Mouse (Mus musculus) liver, embryonic 14.5 days (tissue): Measurements from ENCODE around the gene Slc17a5. TPM values are rescaled to one million over a fixed set of nuclear protein-coding genes. Genes with fewer than 3 reads are reported as not detected.

Experiments used
- ATAC-seq: fragments of 200-750 bp; cut with Nextera tagmentation; 2 replicates; pipeline ENCODE4 v1.8.0; 2017; ENCODE audit warnings: moderate number of reproducible peaks, mild to moderate bottlenecking, moderate library complexity; ENCODE audit not compliant: insufficient read depth
- DNase-seq, 3 experiments: peaks; one replicate each; pipeline ENCODE4 v3.0.0-alpha.2; 2012 to 2013; ENCODE audit warnings: low read depth in 3 of 3, low spot score in 3 of 3
- H3K27ac ChIP-seq: fragments of 300-500 bp; sonication (generic); 2 replicates; pipeline ENCODE4 v1.5.1; 2014; ENCODE audit warnings: moderate library complexity, mild to moderate bottlenecking, control low read depth, inconsistent platforms
- H3K27me3 ChIP-seq: fragments of 300-500 bp; sonication (generic); 2 replicates; pipeline ENCODE4 v1.6.1; 2014; ENCODE audit warnings: mild to moderate bottlenecking, low read length, moderate library complexity; ENCODE audit not compliant: control insufficient read depth, insufficient read depth
- H3K36me3 ChIP-seq: fragments of 300-500 bp; sonication (generic); replicated peaks from 2 replicates; pipeline ENCODE4 v1.6.1; 2014; ENCODE audit warnings: low read depth; ENCODE audit not compliant: control insufficient read depth, insufficient read depth
- H3K4me1 ChIP-seq, 2 experiments: fragments of 200-500 bp in 1 of 2; fragments of 300-500 bp in 1 of 2; sonication (generic) in 1 of 2; replicated peaks; 2 replicates each; pipeline ENCODE4 v1.6.1; 2012 to 2014; ENCODE audit warnings: antibody characterized with exemption in 1 of 2, inconsistent platforms in 1 of 2, low read length in 1 of 2; ENCODE audit not compliant: control insufficient read depth in 2 of 2, insufficient read depth in 2 of 2
- H3K4me2 ChIP-seq: fragments of 300-500 bp; sonication (generic); 2 replicates; pipeline ENCODE4 v1.6.1; 2014; ENCODE audit warnings: low read depth, mild to moderate bottlenecking, control low read depth, moderate library complexity
- H3K4me3 ChIP-seq, 2 experiments: fragments of 200-500 bp in 1 of 2; fragments of 300-500 bp in 1 of 2; sonication (generic) in 1 of 2; 2 replicates each; pipeline ENCODE4 v1.5.1; 2012 to 2014; ENCODE audit warnings: low read depth in 2 of 2, low read length in 2 of 2, mild to moderate bottlenecking in 2 of 2, control low read depth in 1 of 2, inconsistent platforms in 1 of 2, moderate library complexity in 1 of 2; ENCODE audit not compliant: insufficient read depth in 1 of 2
- H3K9ac ChIP-seq: fragments of 300-500 bp; sonication (generic); replicated peaks from 2 replicates; pipeline ENCODE4 v1.6.1; 2014; ENCODE audit warnings: mild to moderate bottlenecking, control low read depth, moderate library complexity
- H3K9me3 ChIP-seq: fragments of 300-500 bp; sonication (generic); 2 replicates; pipeline ENCODE4 v1.6.1; 2016; ENCODE audit warnings: low read length, mixed read lengths; ENCODE audit not compliant: control insufficient read depth
- CTCF ChIP-seq: IDR thresholded peaks from 2 replicates; pipeline ENCODE4 v1.5.1; 2016; ENCODE audit warnings: antibody characterized with exemption, low read depth, control low read depth
- EP300 ChIP-seq: IDR thresholded peaks from 2 replicates; pipeline ENCODE4 v1.6.1; 2016; ENCODE audit warnings: antibody characterized with exemption, low read depth
- WGBS: fragments of 180-500 bp; shearing (Covaris S2); extraction: QIAGEN DNeasy Blood & Tissue Kit; methylation state at CpG from one replicate; pipeline ENCODE4 v1.1.7; 2014; ENCODE audit not compliant: insufficient replicate concordance; 5-methylcytosine and 5-hydroxymethylcytosine counted together
- polyA plus RNA-seq, 2 experiments: library from polyadenylated mRNA; depleted of rRNA in 1 of 2; stranded (reverse) in 1 of 2; unstranded in 1 of 2; fragments of >200 nt; fragmentation: Nextera tagmentation in 1 of 2; extraction: Ambion mirVana in 1 of 2; gene quantifications; 2 replicates each; pipeline versions ENCODE4 v1.2.1 to v1.2.3; 2012 to 2014

Gene Slc17a5
- polyA plus RNA-seq, 2 experiments, result 2.4 to 3.8 TPM

DNA sequence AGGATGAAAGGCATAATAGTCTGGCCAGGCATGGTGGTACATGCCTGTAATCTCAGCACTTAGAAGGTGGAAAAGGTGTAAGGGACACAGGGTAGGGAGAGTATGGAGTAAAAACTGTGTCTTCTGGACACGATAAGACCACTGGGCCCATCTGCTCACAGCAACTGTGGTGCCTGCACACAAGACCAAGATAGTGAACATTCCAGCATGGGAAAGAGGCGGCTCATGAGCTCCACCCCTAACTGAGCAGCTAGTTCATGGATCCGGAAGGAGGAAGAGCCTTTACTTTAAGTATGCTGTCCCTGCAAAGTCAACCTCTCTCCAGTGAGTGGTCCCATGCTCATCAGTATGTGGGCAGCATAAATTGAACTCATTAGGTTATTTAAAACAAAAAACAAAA lies 83.2 kb downstream of the Slc17a5 start:
- no peak for TF ChIP-seq EP300
- TF ChIP-seq CTCF, result no peak
- H3K27ac ChIP-seq, result no peak overlapping the region

DNA sequence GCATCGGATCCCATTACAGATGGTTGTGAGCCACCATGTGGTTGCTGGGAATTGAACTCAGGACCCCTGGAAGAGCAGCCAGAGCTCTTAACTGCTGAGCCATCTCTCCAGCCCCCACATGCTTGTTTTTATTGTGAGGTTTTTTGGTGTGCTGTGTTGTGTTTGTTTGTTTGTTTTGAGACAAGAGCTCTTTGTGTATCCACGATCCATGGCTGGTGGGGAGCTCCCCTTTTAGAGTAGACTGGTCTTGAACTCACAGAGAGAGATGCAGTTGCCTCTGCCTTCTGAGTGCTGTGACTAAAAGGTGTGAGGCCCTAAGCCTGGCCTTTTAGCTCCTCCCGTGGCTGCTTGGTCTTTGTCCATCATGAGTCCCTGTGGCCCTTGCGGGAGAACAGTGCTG lies 83.7 kb downstream of the Slc17a5 start:
- no peak for ATAC-seq
- Histone ChIP-seq H3K4me2 (no peak overlapping the region), H3K9ac (no peak overlapping the region), H3K27me3 (no peaks in the 10 kb centered on the region), H3K27ac (no peak overlapping the region), H3K36me3 (no peaks in the 10 kb centered on the region), H3K9me3 (no peaks in the 10 kb centered on the region), H3K4me1 (peaks cover 10 to 17% of the 10 kb centered on the region in 2 experiments), H3K4me3 (no peak overlapping the region)
- 55% methylated on average over 4 of the region's 4 CpGs for WGBS
- TF ChIP-seq CTCF (no peak), EP300 (no peak)
- no peak for DNase-seq

More for the DNA sequence above, 83.2 kb downstream of the Slc17a5 start:
- H3K9ac ChIP-seq, result no peak overlapping the region
- no peaks in the 10 kb centered on the region for H3K36me3 ChIP-seq
- 56% methylated on average over 3 of the region's 3 CpGs for WGBS
- no peak for ATAC-seq
- no peak overlapping the region for H3K4me2 ChIP-seq
- H3K4me3 ChIP-seq, result no peak overlapping the region
- H3K4me1 ChIP-seq, result peaks cover 10 to 17% of the 10 kb centered on the region in 2 experiments
- H3K9me3 ChIP-seq, result no peaks in the 10 kb centered on the region
- no peak for DNase-seq
- no peaks in the 10 kb centered on the region for H3K27me3 ChIP-seq

GRCm38 (mm10) chr9:78503223-78504079 lies 84.4 kb downstream of the Slc17a5 start:
- H3K4me1 ChIP-seq, result peaks cover 10 to 17% of the 10 kb centered on the region in 2 experiments
- DNase-seq (no peak), ATAC-seq (no peak)
- H3K4me3 ChIP-seq, result no peak overlapping the region
- no peaks in the 10 kb centered on the region for H3K27me3 ChIP-seq
- 31% methylated on average over 6 of the region's 6 CpGs for WGBS
- H3K27ac ChIP-seq, result no peak overlapping the region
- no peak overlapping the region for H3K4me2 ChIP-seq
- no peaks in the 10 kb centered on the region for H3K9me3 ChIP-seq
- TF ChIP-seq CTCF, result no peak
- TF ChIP-seq EP300, result no peak
- H3K9ac ChIP-seq, result no peak overlapping the region
- no peaks in the 10 kb centered on the region for H3K36me3 ChIP-seq

DNA sequence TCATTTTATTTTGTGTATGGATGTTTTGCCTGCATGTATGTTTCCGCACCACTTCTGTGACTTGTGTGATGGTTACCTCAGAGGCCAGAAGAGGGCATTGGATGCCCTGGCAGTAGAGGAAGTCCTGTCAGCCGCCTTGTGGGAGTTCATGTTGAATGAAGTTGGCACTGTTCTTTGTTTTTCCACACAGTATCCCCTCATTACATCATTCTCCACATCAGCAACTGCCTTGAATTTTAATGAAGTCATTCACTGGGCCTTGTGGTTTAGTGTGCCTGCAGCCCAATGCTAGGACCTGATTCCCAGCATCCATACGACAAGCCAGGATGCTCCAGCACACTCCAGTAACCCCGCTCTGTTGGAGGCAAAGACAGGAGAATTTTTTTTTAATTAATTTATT lies 86.6 kb downstream of the Slc17a5 start:
- WGBS, result 77% methylated on average over 4 of the region's 4 CpGs
- no peak for ATAC-seq

DNA sequence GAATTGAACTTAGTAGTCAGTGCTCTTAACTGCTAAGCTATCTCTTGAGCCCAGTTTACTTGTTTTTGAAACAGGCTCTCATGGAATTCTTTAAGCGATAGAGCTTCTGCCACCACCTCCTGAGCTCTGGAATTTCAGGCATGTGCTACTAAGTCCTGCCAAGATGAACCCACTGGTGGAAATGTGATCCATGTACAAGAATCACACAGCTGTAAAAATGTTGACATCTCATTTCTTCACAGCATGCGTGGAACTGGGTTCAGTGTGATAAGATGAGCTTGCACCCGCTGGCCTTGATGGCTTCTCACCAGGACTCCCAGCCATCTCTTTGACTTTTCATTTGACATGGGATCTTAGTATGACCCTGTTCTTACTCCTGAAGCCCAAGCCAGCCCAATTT lies 87.5 kb downstream of the Slc17a5 start:
- Histone ChIP-seq H3K9me3 (no peaks in the 10 kb centered on the region), H3K9ac (no peak overlapping the region), H3K4me2 (no peak overlapping the region), H3K27ac (no peak overlapping the region), H3K4me1 (peaks cover 0 to 6% of the 10 kb centered on the region in 2 experiments; a peak in 1 of 4 replicates), H3K27me3 (no peaks in the 10 kb centered on the region), H3K36me3 (no peaks in the 10 kb centered on the region), H3K4me3 (no peak overlapping the region)
- TF ChIP-seq CTCF, result no peak
- no peak for TF ChIP-seq EP300
- ATAC-seq (no peak), DNase-seq (no peak)
- WGBS, result 56% methylated on average over 3 of the region's 3 CpGs

More for the DNA sequence above, 86.6 kb downstream of the Slc17a5 start:
- Histone ChIP-seq H3K4me2 (no peak overlapping the region), H3K36me3 (no peaks in the 10 kb centered on the region), H3K9ac (no peak overlapping the region), H3K27ac (no peak overlapping the region), H3K9me3 (no peaks in the 10 kb centered on the region), H3K27me3 (no peaks in the 10 kb centered on the region), H3K4me3 (no peak overlapping the region), H3K4me1 (peaks cover 6 to 12% of the 10 kb centered on the region in 2 experiments)
- no peak for TF ChIP-seq CTCF
- no peak for TF ChIP-seq EP300
- DNase-seq, result no peak
